In genomic region chr5:67260159-67260530, GRCm38 (mm10) we compare ENCODE assay signal across 8 mouse cellular contexts. TPM values are rescaled to one million over a fixed set of nuclear protein-coding genes. Genes with fewer than 3 reads are reported as not detected.
DNase-seq lines count a peak whose midpoint lies in the region; ATAC-seq and TF ChIP-seq lines count a peak whose summit lies in the region.

No protein-coding gene starts in this region.

- H3K9ac ChIP-seq in CH12.LX (ENCODE audit: insufficient read depth, low read depth), result peak overlapping the region; percentile 86
- H3K9ac ChIP-seq in forebrain, embryonic 12.5 days, result peak overlapping the region; percentile 81; the same call in 1 of the 2 replicates
- H3K9ac ChIP-seq in liver, embryonic 14.5 days (replicated peaks), result peak overlapping the region; percentile 77

- ATAC-seq in forebrain, embryonic 12.5 days (ENCODE audit: low FRiP score), result no peak
- no peak for ATAC-seq in liver, embryonic 14.5 days (ENCODE audit: insufficient read depth)

- peak overlapping the region; percentile 96; the same call in 1 of the 2 replicates for H3K27ac ChIP-seq in heart, embryonic 10.5 days
- no peak overlapping the region for H3K27ac ChIP-seq in CH12.LX (ENCODE audit: insufficient read depth, low read depth)
- 0 out of 2 replicates have a peak overlapping the region, but pooled peaks have one; percentile 9 for H3K27ac ChIP-seq in forebrain, embryonic 12.5 days
- H3K27ac ChIP-seq in liver, embryonic 14.5 days, result peak overlapping the region; percentile 65

- intact Hi-C loops in gastrocnemius, postnatal 36 days (cut with DNase I), result loop anchor here (5.0 kb wide), 1 partner anchor 47 kb away; the partner anchor contains the start of gene Slc30a9

- in situ Hi-C loops in CH12.LX (cut with MboI; ENCODE audit: low pct_ligation_motif_present, low pct_unique_long_range_greater_than_20kb, low sequenced_read_pairs), result no loop called here

- H3K4me1 ChIP-seq in heart, embryonic 10.5 days, result peaks cover 10% of the 10 kb centered on the region; the same call in 1 of the 2 replicates
- peaks cover 7 to 48% of the 10 kb centered on the region in 2 experiments; a peak in 3 of 4 replicates for H3K4me1 ChIP-seq in CH12.LX (ENCODE audit: control insufficient read depth in 1 of 2, insufficient read depth in 2 of 2)
- peaks cover 17% of the 10 kb centered on the region for H3K4me1 ChIP-seq in forebrain, embryonic 12.5 days
- peaks cover 10 to 21% of the 10 kb centered on the region in 2 experiments for H3K4me1 ChIP-seq in liver, embryonic 14.5 days (replicated peaks; ENCODE audit: control insufficient read depth in 2 of 2, insufficient read depth in 2 of 2, low read length in 1 of 2)

- H3K4me2 ChIP-seq in CH12.LX (ENCODE audit: insufficient read depth, low read depth, poor library complexity, severe bottlenecking), result peak overlapping the region; percentile 97
- peak overlapping the region; percentile 77 for H3K4me2 ChIP-seq in forebrain, embryonic 12.5 days
- peak overlapping the region; percentile 89 for H3K4me2 ChIP-seq in liver, embryonic 14.5 days (ENCODE audit: low read depth)

- dilution Hi-C loops in CH12.LX (cut with MboI; ENCODE audit: extremely low pct_ligation_motif_present, extremely low pct_unique_long_range_greater_than_20kb, low sequenced_read_pairs), result no loop called here

- H3K79me2 ChIP-seq in CH12.LX (replicated peaks; ENCODE audit: control insufficient read depth, extremely low read depth, insufficient read depth, poor library complexity, severe bottlenecking), result peaks cover 26% of the 10 kb centered on the region

- TF ChIP-seq EP300 in CH12.LX (IDR thresholded peaks at IDR 0.05; ENCODE audit: low read length), result 0 out of 2 replicates have a peak, but pooled peaks have one; percentile 28
- no peak for TF ChIP-seq EP300 in liver, embryonic 14.5 days (IDR thresholded peaks at IDR 0.05; ENCODE audit: low read depth)

- H3K4me3 ChIP-seq in heart, embryonic 10.5 days, result peak overlapping the region; percentile 92
- H3K4me3 ChIP-seq in CH12.LX (replicated peaks in 1 of 3; ENCODE audit: low read depth in 2 of 3, low read length in 2 of 3, poor library complexity in 1 of 3), result peak overlapping the region; percentile 52 to 82 (median 79)
- peak overlapping the region; percentile 89 for H3K4me3 ChIP-seq in forebrain, embryonic 12.5 days (replicated peaks)
- H3K4me3 ChIP-seq in liver, embryonic 14.5 days (ENCODE audit: insufficient read depth in 1 of 2, low read depth in 2 of 2, low read length in 2 of 2), result peak overlapping the region; percentile 80 to 96

- no peak for TF ChIP-seq POLR2A in CH12.LX (IDR thresholded peaks at IDR 0.05; ENCODE audit: low read depth, low read length)

- DNase-seq in heart, embryonic 10.5 days (ENCODE audit: low spot score), result no peak
- no peak for DNase-seq in heart, adult 11 months
- no peak for DNase-seq in CH12.LX (ENCODE audit: extremely low read depth)
- no peak for DNase-seq in liver, embryonic 14.5 days (ENCODE audit: low read depth in 3 of 3, low spot score in 3 of 3)
- DNase-seq in urinary bladder, postnatal 14 days (ENCODE audit: low spot score), result no peak
- no peak for DNase-seq in urinary bladder, postnatal 10 days (ENCODE audit: low spot score)
- no peak for DNase-seq in gastrocnemius, postnatal 36 days

- WGBS in heart, embryonic 10.5 days, result under 1% methylated on average over 9 of the region's 9 CpGs
- WGBS in forebrain, embryonic 12.5 days, result 0% methylated on average over 9 of the region's 9 CpGs
- under 1% methylated on average over 9 of the region's 9 CpGs for WGBS in liver, embryonic 14.5 days (ENCODE audit: insufficient replicate concordance)

- no peaks in the 10 kb centered on the region for H3K27me3 ChIP-seq in heart, embryonic 10.5 days (ENCODE audit: insufficient read depth, poor library complexity, severe bottlenecking)
- H3K27me3 ChIP-seq in CH12.LX (replicated peaks), result no peaks in the 10 kb centered on the region
- H3K27me3 ChIP-seq in forebrain, embryonic 12.5 days, result no peaks in the 10 kb centered on the region
- H3K27me3 ChIP-seq in liver, embryonic 14.5 days (ENCODE audit: control insufficient read depth, insufficient read depth, low read length), result no peaks in the 10 kb centered on the region; the same call in 1 of the 2 replicates

- H3K36me3 ChIP-seq in heart, embryonic 10.5 days, result peaks cover 23% of the 10 kb centered on the region
- H3K36me3 ChIP-seq in CH12.LX (replicated peaks in 1 of 2; ENCODE audit: control insufficient read depth in 1 of 2, insufficient read depth in 1 of 2, low read length in 1 of 2), result peaks cover 10 to 28% of the 10 kb centered on the region in 2 experiments
- peaks cover 17% of the 10 kb centered on the region for H3K36me3 ChIP-seq in forebrain, embryonic 12.5 days (replicated peaks)
- H3K36me3 ChIP-seq in liver, embryonic 14.5 days (replicated peaks; ENCODE audit: control insufficient read depth, insufficient read depth, low read depth), result peaks cover 13% of the 10 kb centered on the region

- TF ChIP-seq RAD21 in CH12.LX (IDR thresholded peaks at IDR 0.05; ENCODE audit: low read depth, low read length), result no peak

- TF ChIP-seq CTCF in CH12.LX (conservative IDR thresholded peaks at IDR 0.05 in 1 of 2, IDR thresholded peaks at IDR 0.05 in 1 of 2; ENCODE audit: low read depth in 2 of 2, low read length in 2 of 2), result no peak
- no peak for TF ChIP-seq CTCF in liver, embryonic 14.5 days (IDR thresholded peaks at IDR 0.05; ENCODE audit: low read depth)

- no peaks in the 10 kb centered on the region for H3K9me3 ChIP-seq in heart, embryonic 10.5 days
- no peaks in the 10 kb centered on the region for H3K9me3 ChIP-seq in CH12.LX (replicated peaks; ENCODE audit: low read length)
- no peaks in the 10 kb centered on the region for H3K9me3 ChIP-seq in forebrain, embryonic 12.5 days
- H3K9me3 ChIP-seq in liver, embryonic 14.5 days (ENCODE audit: control insufficient read depth, low read length), result no peaks in the 10 kb centered on the region

TF ChIP-seq in CH12.LX, 34 proteins besides CTCF, POLR2A, EP300 and RAD21:
- TF ChIP-seq ZMIZ1 (IDR thresholded peaks at IDR 0.05; ENCODE audit: low read depth, low read length) (no peak), ZNF384 (IDR thresholded peaks at IDR 0.05; ENCODE audit: low read depth, low read length) (peak; percentile 90)

RNA-seq across cellular contexts. Expression of gene Tmem33, which starts 0.2 kb away (rescaled TPM):
- polyA plus RNA-seq in heart, embryonic 10.5 days (2016; fragmentation: Nextera tagmentation; extraction: Ambion mirVana), result 65.6 and 84.4 TPM in 2 replicates
- total RNA-seq in CH12.LX (2012; rRNA removed) (70.4 and 95.5 TPM in 2 replicates), CH12.LX (2014; rRNA removed) (147 and 159 TPM in 2 replicates)
- 134 and 137 TPM in 2 replicates for polyA plus RNA-seq in CH12.LX (2012; ENCODE audit: insufficient read length, low read depth)
- polyA plus RNA-seq in forebrain, embryonic 12.5 days (2016; fragmentation: Nextera tagmentation; extraction: Ambion mirVana), result 107 and 113 TPM in 2 replicates
- polyA plus RNA-seq in liver, embryonic 14.5 days (2012; rRNA removed), result 41.4 and 45.3 TPM in 2 replicates
- polyA plus RNA-seq in liver, embryonic 14.5 days (2014; fragmentation: Nextera tagmentation; extraction: Ambion mirVana), result 83.7 and 83.8 TPM in 2 replicates
- total RNA-seq in gastrocnemius, postnatal 36 days (2021), result 10 to 100 TPM; 23.4 to 26.8 TPM

RNA-seq across cellular contexts. Expression of gene Slc30a9, which starts 46.6 kb away (rescaled TPM):
- 119 and 122 TPM in 2 replicates for polyA plus RNA-seq in heart, embryonic 10.5 days (2016; fragmentation: Nextera tagmentation; extraction: Ambion mirVana)
- total RNA-seq in CH12.LX (2012; rRNA removed), result 15.0 and 19.6 TPM in 2 replicates
- total RNA-seq in CH12.LX (2014; rRNA removed), result 41.2 and 42.6 TPM in 2 replicates
- 35.6 TPM in 2 replicates for polyA plus RNA-seq in CH12.LX (2012; ENCODE audit: insufficient read length, low read depth)
- polyA plus RNA-seq in forebrain, embryonic 12.5 days (2016; fragmentation: Nextera tagmentation; extraction: Ambion mirVana), result 130 and 135 TPM in 2 replicates
- polyA plus RNA-seq in liver, embryonic 14.5 days (2012; rRNA removed), result 11.7 and 15.8 TPM in 2 replicates
- polyA plus RNA-seq in liver, embryonic 14.5 days (2014; fragmentation: Nextera tagmentation; extraction: Ambion mirVana), result 70.2 and 72.0 TPM in 2 replicates
- total RNA-seq in gastrocnemius, postnatal 36 days (2021), result 100 to 1,000 TPM in 1 of 2 experiments, 10 to 100 TPM in 1; 99.1 to 113 TPM
